Mouse (Mus musculus) MEL (cell line): Measurements from ENCODE around the gene Adra2a. TPM values are rescaled to one million over a fixed set of nuclear protein-coding genes. Genes with fewer than 3 reads are reported as not detected.

Experiments
- DNase-seq: peaks from one replicate; pipeline ENCODE4 v3.0.0; 2011; ENCODE audit warnings: low read depth, low spot score
- H3K27ac ChIP-seq: 2 replicates; pipeline ENCODE4 v1.5.1; 2012; ENCODE audit warnings: low read depth, mild to moderate bottlenecking, control low read depth, low read length, moderate library complexity; ENCODE audit not compliant: control insufficient read depth
- H3K27me3 ChIP-seq, 2 experiments: fragments of 150-350 bp in 1 of 2; sonication (generic) in 1 of 2; 2 replicates each; pipeline ENCODE4 v1.6.1; 2012; ENCODE audit warnings: low read length in 2 of 2, mild to moderate bottlenecking in 2 of 2, improper control_type of control experiment in 1 of 2, moderate library complexity in 1 of 2; ENCODE audit not compliant: insufficient read depth in 2 of 2, control insufficient read depth in 1 of 2
- H3K36me3 ChIP-seq, 2 experiments: 2 replicates each; pipeline ENCODE4 v1.6.1; 2012 to 2014; ENCODE audit warnings: low read length in 2 of 2, improper control_type of control experiment in 1 of 2, inconsistent platforms in 1 of 2, mild to moderate bottlenecking in 1 of 2; ENCODE audit not compliant: insufficient read depth in 2 of 2, control insufficient read depth in 1 of 2
- H3K4me1 ChIP-seq, 2 experiments: fragments of 150-350 bp in 1 of 2; sonication (generic) in 1 of 2; 2 replicates each; pipeline ENCODE4 v1.6.1; 2012; ENCODE audit warnings: low read length in 2 of 2, improper control_type of control experiment in 1 of 2, mild to moderate bottlenecking in 1 of 2; ENCODE audit not compliant: insufficient read depth in 2 of 2, control insufficient read depth in 1 of 2
- H3K4me3 ChIP-seq, 2 experiments: fragments of 150-350 bp in 1 of 2; sonication (generic) in 1 of 2; 2 replicates each; pipeline ENCODE4 v1.5.1; 2012; ENCODE audit warnings: low read depth in 2 of 2, low read length in 2 of 2, mild to moderate bottlenecking in 2 of 2, moderate library complexity in 2 of 2, control low read depth in 1 of 2, improper control_type of control experiment in 1 of 2; ENCODE audit not compliant: control insufficient read depth in 1 of 2, insufficient read depth in 1 of 2
- H3K79me2 ChIP-seq: 2 replicates; pipeline ENCODE4 v1.6.1; 2012; ENCODE audit warnings: mild to moderate bottlenecking, low read length, moderate library complexity; ENCODE audit not compliant: control insufficient read depth, poor library complexity, insufficient read depth
- H3K9ac ChIP-seq: 2 replicates; pipeline ENCODE4 v1.6.1; 2012; ENCODE audit warnings: low read depth, mild to moderate bottlenecking, control low read depth, low read length, moderate library complexity; ENCODE audit not compliant: control insufficient read depth, poor library complexity, severe bottlenecking
- H3K9me3 ChIP-seq: fragments of 150-350 bp; sonication (generic); replicated peaks from 2 replicates; pipeline ENCODE4 v1.6.1; 2012; ENCODE audit warnings: mild to moderate bottlenecking, low read length, improper control_type of control experiment, moderate library complexity; ENCODE audit not compliant: insufficient read depth
- CHD1 ChIP-seq: IDR thresholded peaks from 2 replicates; pipeline ENCODE4 v1.6.1; 2012; ENCODE audit warnings: low read depth, mild to moderate bottlenecking, inconsistent platforms, low read length, improper control_type of control experiment
- CTCF ChIP-seq, 3 experiments: IDR thresholded peaks in 2 of 3; conservative IDR thresholded peaks in 1 of 3; 2 replicates each; pipeline ENCODE4 v1.5.1; 2011 to 2012; ENCODE audit warnings: low read length in 3 of 3, low read depth in 2 of 3, mild to moderate bottlenecking in 2 of 3, improper control_type of control experiment in 1 of 3, inconsistent platforms in 1 of 3, mixed read lengths in 1 of 3, moderate library complexity in 1 of 3; ENCODE audit not compliant: control insufficient read depth in 1 of 3, insufficient read depth in 1 of 3, poor library complexity in 1 of 3, severe bottlenecking in 1 of 3
- E2F4 ChIP-seq: IDR thresholded peaks from 2 replicates; pipeline ENCODE4 v1.6.1; 2011; ENCODE audit warnings: low read depth, low read length, improper control_type of control experiment, borderline replicate concordance
- HCFC1 ChIP-seq: IDR thresholded peaks from 2 replicates; pipeline ENCODE4 v1.6.1; 2012; ENCODE audit warnings: low read depth, mild to moderate bottlenecking, inconsistent platforms, low read length, improper control_type of control experiment, moderate library complexity
- JUND ChIP-seq: IDR thresholded peaks from 2 replicates; pipeline ENCODE4 v1.6.1; 2011; ENCODE audit warnings: low read depth, mild to moderate bottlenecking, improper control_type of control experiment, low read length
- MAX ChIP-seq: IDR thresholded peaks from 2 replicates; pipeline ENCODE4 v1.6.1; 2011; ENCODE audit warnings: low read length, improper control_type of control experiment
- MAZ ChIP-seq: IDR thresholded peaks from 2 replicates; pipeline ENCODE4 v1.6.1; 2012; ENCODE audit warnings: low read depth, mild to moderate bottlenecking, inconsistent platforms, low read length, improper control_type of control experiment
- POLR2AphosphoS2 ChIP-seq: IDR thresholded peaks from 2 replicates; pipeline ENCODE4 v1.6.1; 2011; ENCODE audit warnings: low read length, improper control_type of control experiment
- RAD21 ChIP-seq: IDR thresholded peaks from 2 replicates; pipeline ENCODE4 v1.6.1; 2011; ENCODE audit warnings: mild to moderate bottlenecking, low read depth, low read length, improper control_type of control experiment
- RCOR1 ChIP-seq: IDR thresholded peaks from 2 replicates; pipeline ENCODE4 v1.6.1; 2012; ENCODE audit warnings: low read depth, mild to moderate bottlenecking, inconsistent platforms, low read length, improper control_type of control experiment
- SIN3A ChIP-seq: IDR thresholded peaks from 2 replicates; pipeline ENCODE4 v1.6.1; 2012; ENCODE audit warnings: low read length, improper control_type of control experiment, inconsistent platforms
- SMC3 ChIP-seq: IDR thresholded peaks from 2 replicates; pipeline ENCODE4 v1.6.1; 2011; ENCODE audit warnings: low read depth, low read length, improper control_type of control experiment
- TBP ChIP-seq: IDR thresholded peaks from 2 replicates; pipeline ENCODE4 v1.8.0; 2011; ENCODE audit warnings: low read depth, low read length, improper control_type of control experiment
- TCF12 ChIP-seq: IDR thresholded peaks from 2 replicates; pipeline ENCODE4 v1.6.1; 2014; ENCODE audit warnings: low read depth, mild to moderate bottlenecking, inconsistent platforms, low read length, improper control_type of control experiment, moderate library complexity
- USF2 ChIP-seq, 2 experiments: IDR thresholded peaks; 2 replicates each; pipeline ENCODE4 v1.6.1; 2011 to 2012; ENCODE audit warnings: improper control_type of control experiment in 2 of 2, low read length in 2 of 2, borderline replicate concordance in 1 of 2, inconsistent platforms in 1 of 2, low read depth in 1 of 2, mild to moderate bottlenecking in 1 of 2; ENCODE audit not compliant: insufficient read depth in 1 of 2
- ZC3H11A ChIP-seq: IDR thresholded peaks from 2 replicates; pipeline ENCODE4 v1.6.1; 2012; ENCODE audit warnings: low read depth, mild to moderate bottlenecking, inconsistent platforms, low read length, improper control_type of control experiment
- polyA plus RNA-seq, 2 experiments: library from polyadenylated mRNA; stranded (reverse) in 1 of 2; unstranded in 1 of 2; fragments of >175 nt in 1 of 2; fragments of >200 nt in 1 of 2; gene quantifications; 2 replicates each; pipeline versions ENCODE4 v1.2.1 to v1.2.4; 2012; ENCODE audit warnings: low replicate concordance in 2 of 2, low read depth in 1 of 2; ENCODE audit not compliant: insufficient read length in 2 of 2, insufficient read depth in 1 of 2, missing spikeins in 1 of 2
- total RNA-seq: library from RNA; depleted of rRNA; stranded (reverse); fragments of 300-350 nt; gene quantifications from 2 replicates; pipeline ENCODE4 v1.2.3, GENCODE M21; 2012

Adra2a gene
- total and polyA plus RNA-seq, 3 experiments: 0.58 to 2.7 TPM; not detected in 1

- TF ChIP-seq CTCF (IDR thresholded peaks at IDR 0.05 in 2 of 3, conservative IDR thresholded peaks at IDR 0.05 in 1 of 3; ENCODE audit: control insufficient read depth in 1 of 3, insufficient read depth in 1 of 3, low read depth in 2 of 3, low read length in 3 of 3, poor library complexity in 1 of 3, severe bottlenecking in 1 of 3) (no peak), POLR2AphosphoS2 (no peak), RAD21 (no peak), E2F4 (no peak), JUND (no peak), MAZ (no peak), RCOR1 (no peak), SIN3A (no peak), ZC3H11A (no peak), TBP (no peak), HCFC1 (no peak), MAX (no peak), SMC3 (no peak), USF2 (IDR thresholded peaks at IDR 0.05; ENCODE audit: borderline replicate concordance in 1 of 2, insufficient read depth in 1 of 2, low read depth in 1 of 2, low read length in 2 of 2) (no peak), TCF12 (no peak)
- no peaks in the 10 kb centered on the region for H3K9me3 ChIP-seq
- H3K79me2 ChIP-seq: no peaks in the 10 kb centered on the region
- no peaks in the 10 kb centered on the region for H3K36me3 ChIP-seq
- H3K27me3 ChIP-seq: no peaks in the 10 kb centered on the region
- H3K9ac ChIP-seq: no peak overlapping the region
- no peaks in the 10 kb centered on the region for H3K4me1 ChIP-seq
- H3K4me3 ChIP-seq: no peak overlapping the region
- no peak for DNase-seq
- no peak overlapping the region for H3K27ac ChIP-seq
These were observed 4.5 kb upstream of the Adra2a start for GRCm38 (mm10) chr19:54039441-54039840.

- Histone ChIP-seq H3K27me3 (no peaks in the 10 kb centered on the region), H3K27ac (no peak overlapping the region), H3K4me1 (no peaks in the 10 kb centered on the region), H3K79me2 (no peaks in the 10 kb centered on the region; the same call in 1 of the 2 replicates), H3K9me3 (no peaks in the 10 kb centered on the region), H3K4me3 (no peak overlapping the region), H3K36me3 (no peaks in the 10 kb centered on the region), H3K9ac (no peak overlapping the region)
- no peak for TF ChIP-seq CHD1
- 0 out of 2 replicates have a peak, but pooled peaks have one; percentile 6 for TF ChIP-seq TCF12
- no peak for DNase-seq
These were observed 3.5 kb upstream of the Adra2a start for GRCm38 (mm10) chr19:54040356-54041028.
